Mouse (Mus musculus): ENCODE results near the gene Pidd1.

Gene Pidd1

DNA sequence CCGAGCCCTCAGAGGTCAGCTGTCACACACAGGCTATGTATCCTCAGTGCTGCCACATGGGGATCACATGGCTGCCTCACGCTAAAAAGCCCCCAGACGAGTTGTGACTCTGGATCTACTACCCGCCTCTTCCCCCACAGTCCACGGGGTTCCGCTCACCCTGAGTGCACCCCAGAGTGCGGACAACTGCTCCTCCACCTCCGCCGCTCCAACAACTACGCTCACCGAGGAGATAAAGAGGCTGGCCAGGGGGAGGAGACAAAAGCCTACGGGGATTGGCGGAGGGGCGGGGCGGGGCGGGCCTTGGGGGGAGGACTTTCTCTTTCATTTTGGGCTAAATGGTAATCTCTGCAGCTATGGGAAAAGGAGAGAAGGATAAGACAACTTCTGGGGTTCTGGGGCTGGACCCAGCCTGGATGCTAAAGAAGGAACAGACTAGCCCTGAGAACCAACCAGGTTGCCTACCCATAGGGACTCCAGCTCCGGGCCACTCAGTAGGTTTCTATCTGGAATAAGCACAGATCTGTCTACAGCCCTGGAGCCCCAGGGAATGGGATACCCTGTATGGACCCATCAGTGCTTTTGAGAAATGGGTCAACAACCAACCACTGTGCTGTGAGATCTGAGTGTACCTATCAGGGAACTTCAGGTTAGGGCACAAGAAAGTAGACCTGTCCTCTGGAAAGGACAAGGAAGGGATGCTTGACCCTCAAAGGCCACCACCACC lies 8.5 kb downstream of the Pidd1 start:
- peak; percentile 59 to 70 for DNase-seq

DNA sequence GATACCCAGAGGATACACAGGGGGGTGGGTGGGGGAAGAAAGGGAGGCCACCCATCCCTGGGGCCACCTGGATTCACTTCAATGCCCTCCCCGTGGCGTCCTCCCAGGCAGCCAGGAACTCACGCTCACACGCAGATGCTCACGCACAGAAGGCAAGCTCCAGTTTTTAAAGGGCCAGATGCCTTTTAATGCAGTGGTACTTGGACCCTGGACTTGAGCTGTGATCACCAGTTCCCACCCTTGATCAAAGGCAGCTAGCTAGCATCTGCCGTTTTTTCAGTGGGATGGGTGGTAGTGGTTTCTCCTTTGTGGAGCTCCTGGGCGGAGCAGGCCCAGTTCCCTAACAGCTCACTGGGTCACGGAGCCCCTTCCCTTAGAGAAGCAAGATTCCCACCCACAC lies 9.4 kb downstream of the Pidd1 start:
- peak in 1 of 2 experiments; percentile 43 for DNase-seq

DNA sequence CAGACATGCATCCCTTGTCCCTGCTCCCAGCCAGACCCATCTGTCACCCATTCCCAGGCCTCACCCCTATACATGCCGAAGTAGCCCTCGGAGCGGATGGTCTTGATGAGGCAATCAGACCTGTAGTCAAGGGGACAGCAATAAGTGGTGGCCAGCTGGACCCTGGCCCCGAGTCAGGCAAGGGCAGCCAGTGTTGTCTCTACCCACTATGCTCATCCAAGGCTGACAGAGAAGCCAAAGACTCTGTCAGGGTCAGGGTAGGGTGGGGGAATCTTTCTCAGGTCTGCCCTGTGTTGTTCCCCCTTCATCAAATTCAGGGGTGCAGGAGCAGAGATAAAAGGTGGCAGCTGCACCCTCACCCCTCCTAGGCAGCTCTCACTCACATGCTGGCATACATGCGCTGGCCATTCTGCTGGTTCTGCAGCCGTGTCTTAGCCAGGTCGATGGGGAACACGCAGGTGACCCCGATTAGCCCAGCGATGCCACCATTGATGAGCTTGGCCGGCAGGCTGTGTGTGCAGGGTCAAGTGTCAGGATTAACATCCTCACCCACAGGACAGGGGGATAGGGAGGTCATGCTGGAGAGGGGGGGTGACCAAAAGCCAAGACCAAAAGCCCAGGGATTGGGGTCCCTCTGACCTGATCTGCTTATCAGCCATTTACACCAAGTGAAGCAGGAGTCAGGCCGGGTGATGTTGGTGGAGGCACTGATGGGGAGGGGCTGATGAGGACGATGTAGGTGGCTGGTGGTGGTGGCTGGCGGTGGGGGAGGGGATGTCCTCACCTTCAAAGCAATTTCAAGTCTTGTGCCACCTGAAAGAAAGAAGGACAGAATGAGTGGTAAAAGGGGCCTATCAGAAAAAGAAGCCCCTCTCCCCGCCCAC lies 10.1 kb downstream of the Pidd1 start:
- peak in 1 of 2 experiments; percentile 27 for DNase-seq

DNA sequence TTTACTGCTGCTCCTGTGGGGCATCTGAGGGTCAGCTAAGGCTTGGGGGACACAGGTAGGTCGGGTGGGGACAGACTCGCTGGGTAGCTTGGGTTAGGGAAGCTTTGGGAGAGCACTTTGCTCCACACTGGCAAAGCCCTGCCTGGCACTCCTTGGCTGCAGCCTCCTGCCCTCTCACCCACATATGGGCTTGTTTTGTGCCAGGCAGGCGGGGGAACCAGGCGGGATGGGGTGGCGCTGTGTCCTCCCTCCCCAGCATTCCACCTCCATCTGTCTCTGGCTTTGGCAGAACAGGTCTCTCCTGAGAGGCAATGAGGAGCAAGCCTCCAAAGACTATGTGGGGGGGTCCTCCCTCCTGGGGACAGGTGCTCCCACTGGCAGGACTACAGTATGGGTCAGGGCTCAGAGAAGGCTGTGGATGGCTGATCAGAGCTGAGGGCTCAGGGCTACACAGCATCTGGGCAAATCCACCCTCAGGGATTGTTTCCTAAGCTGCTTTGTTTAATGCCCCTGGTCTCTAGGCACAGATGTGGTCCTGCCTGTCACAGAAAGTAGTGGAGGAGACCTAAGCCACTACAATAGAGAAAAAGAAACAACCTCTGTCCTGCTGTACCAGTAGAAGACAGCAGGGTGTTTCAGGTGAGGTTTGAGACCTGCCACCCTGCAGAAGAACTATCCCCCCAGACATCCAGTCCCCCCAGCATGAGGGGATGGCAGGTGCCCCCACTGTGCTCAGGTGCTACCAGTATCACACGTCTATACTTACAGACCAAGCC lies 10.9 kb downstream of the Pidd1 start:
- peak in 1 of 2 experiments; percentile 9 for DNase-seq

DNA sequence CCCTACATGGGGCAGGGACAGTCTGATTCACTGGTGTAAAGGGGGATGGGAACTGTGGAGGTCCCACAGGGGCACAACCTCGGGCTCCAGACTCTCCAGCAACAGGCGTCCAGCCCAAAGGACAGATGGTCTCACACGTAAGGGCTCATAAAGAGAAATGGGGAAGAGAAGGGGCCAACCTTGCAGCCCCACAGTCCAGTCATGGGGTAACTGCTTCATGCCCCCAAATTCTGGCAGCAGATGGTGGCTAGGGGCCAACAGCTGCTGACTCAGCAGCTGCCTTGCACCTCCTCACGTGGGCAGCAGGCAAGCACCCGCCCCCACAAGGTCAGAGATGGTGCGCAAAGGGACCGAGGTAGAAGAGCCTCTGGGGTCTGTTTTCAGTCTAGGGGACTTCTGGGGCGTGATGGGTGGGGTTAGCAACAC lies 11.6 kb downstream of the Pidd1 start:
- DNase-seq, result no peak

DNA sequence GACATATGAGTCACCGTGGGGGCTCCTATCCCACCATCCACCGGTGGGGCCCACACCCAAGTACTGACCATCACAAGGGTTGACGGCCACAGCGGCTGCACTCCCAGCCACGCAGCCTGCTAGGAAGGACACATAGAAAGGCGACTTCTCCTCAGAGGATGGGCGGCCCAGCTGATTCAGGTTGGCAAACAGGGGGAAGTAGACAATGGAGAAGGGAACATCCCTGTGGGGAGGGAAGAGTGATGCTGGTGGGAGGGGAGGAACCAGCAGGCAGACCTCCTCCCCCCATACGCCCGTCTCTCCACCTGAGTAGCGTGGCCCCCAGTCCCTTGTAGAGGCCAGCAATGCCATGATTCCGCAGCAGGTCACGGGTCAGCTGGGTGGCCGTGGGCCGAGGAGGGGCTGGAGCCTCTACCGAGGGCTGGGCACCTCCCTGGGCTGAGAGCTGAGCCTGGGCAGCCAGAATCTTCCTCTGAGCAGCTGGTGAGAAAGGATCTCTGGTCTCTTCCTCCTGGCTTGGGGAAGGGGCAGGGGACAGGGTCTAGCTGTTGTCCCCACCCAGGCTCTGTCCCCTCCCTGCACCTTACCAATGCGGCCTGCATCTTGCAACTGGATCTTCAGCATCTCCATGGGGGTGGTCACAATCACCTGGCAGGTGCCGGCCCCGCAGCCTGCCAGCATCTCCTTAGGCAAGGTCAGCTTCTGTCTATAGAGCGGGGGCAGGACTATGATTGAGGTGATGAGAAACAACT lies 12.2 kb downstream of the Pidd1 start:
- DNase-seq, result no peak

DNA sequence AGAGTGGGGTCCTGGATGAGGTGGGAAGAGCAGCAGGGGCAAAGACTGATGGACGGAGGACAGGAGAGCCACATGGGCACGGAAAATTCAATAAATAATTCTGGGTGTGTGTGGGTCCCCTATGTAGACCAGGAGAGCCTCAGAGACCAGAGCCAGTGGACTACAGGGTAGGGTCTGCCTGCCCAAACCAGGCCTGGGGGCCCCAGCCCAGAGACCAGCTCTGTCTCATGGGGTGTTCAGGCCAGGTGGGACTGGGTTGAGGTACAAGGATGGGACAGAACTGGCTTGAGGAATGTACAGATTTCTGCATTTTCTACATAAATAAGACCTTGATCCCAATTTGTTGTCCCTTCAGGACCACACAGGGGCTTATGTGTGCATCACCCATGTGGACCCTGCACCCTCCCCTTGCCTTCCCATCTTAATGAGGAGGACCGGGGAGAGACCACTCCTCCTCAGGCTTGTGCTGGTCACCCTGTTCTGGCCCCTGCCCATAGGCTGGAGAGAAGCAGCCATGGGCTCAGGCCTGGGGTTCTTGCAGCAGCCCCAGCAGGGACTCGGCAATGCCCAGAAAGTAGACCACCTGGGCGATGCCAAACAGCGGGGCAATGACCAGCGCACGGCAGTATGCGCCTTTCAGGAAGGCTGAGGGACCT lies 13.1 kb downstream of the Pidd1 start:
- DNase-seq, result no peak

DNA sequence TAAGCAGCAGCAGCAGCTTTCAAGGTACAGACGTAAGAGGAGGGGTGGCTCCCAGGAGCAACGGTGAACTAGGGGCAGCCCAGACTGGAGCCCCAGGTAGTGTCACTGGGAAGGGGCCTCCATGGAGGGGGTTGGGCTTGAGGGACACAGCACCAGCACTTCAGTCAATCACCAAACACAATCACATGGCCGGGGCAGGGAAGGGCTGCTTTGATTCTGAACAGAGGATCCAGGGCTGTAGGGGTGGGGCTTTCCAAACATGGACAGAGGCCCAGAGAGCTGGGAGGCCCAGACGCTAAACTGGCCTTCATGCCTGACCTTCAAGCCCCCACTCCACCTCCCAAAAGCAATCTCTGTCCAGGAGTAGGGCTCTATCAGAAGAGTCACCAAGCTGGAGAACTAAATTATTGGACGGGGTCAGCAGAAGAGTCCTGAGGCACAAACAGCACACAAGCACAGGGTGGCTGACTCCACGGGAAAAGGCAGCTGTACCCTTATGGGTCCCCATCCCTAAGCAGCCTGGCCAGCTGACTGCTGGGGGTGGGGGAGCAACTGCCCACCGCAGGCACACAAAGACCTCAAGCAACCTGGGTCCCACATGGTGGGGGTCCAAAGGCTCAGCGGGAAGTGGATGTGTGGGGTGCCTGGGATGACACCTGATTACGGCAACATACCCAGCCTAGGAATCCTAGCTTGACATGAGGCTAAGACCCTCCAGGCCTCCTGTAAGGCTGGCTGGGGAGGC lies 13.8 kb downstream of the Pidd1 start:
- DNase-seq, result peak in 1 of 2 experiments; percentile 5

DNA sequence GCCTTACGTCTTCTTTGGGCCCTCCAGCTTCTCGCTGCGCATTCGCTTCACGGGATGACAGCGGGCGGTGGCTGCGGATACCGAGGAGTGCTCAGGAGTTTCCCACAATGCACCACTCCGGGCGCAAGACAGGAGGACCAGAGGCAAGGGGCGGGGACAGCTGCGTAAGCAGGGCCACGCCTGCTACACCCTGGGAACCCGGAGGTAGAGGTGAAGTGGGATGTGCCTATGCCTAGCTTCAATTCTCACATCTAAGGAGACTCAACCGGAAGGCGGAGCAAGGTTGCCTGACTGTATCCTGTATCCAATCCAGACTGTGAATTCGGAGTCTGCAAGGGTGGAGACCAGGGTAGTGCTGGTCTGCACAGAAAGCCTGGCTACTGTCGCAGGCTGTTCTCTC lies 14.5 kb downstream of the Pidd1 start, which contains the start of gene Cend1:
TSS of gene Cend1 (minus strand) at position 182 of the 400 bp plus-strand sequence.
- DNase-seq, result peak in 1 of 2 experiments; percentile 20

DNA sequence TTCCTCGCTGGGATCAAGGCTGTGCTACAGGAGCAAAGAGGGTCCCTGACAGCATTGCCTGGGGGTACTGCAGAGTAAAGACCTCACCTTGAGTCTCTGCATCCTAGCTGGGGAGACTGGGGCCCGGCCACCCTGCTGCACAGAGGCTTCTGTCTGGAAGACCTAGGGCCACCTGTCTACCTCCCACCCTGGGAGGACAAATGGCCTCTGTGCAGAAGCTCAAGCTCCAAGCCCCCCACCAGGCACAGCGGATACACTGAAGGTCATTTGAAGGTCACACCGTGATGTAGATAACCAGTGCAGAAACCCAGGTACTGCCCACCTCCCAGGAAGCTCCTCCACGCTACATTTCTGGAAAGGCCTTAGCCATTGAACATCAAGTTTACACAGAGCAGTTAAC lies 15.1 kb downstream of the Pidd1 start:
- no peak for DNase-seq

DNA sequence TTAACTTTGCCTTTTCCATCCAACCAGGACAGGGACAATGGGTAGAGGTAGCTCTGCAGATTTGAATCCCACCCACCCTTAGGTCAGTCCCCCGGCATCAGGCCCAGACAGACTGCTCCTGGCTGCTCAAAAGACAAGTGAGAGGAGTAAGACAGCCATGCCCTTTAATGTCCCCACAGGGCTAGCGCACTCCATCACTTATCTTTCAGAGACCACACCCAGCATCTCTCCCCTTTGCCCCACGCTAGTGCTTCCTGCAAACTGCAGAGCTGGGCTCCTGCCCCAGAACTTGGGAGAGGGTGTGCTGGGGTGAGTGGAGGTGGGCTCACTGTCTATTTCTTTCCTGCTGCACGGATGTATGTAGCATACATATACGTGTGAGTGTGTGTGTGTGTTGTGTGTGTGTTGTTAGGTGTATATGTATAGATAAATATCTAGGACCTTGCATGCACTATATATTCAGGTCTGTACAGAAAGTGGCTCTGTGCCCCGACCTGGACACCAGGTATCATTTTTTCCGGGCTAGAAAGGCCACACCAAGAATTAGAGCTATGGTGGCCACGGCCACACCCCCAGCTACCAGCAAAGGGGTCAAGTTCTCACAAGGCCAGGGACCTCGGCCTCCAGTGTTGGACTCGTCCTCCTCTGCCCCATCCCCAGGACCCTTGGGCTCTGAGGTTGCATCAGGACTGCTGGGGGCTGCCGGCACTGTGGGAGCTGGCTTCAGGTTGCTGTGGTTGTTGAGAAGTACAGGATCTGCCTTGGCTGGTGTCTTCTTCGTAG lies 16.7 kb downstream of the Pidd1 start:
- no peak for DNase-seq

DNA sequence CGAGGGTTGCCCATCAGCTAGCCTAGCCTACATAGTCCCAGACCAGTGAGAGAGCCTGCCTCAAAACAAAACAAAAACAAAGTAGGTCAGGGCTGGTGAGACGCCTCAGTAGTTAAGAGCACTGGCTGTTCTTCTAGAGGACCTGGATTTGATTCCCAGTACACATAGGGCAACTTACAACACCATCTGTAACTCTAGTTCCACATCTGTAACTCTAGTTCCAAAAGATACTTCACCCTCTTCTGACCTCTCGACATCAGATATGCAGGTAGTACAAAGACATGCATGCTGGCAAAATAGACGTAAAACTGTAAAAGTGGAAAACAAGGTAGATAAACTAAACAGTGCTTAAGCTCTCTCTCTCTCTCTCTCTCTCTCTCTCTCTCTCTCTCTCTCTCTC lies 20.0 kb downstream of the Pidd1 start:
- no peak for DNase-seq

DNA sequence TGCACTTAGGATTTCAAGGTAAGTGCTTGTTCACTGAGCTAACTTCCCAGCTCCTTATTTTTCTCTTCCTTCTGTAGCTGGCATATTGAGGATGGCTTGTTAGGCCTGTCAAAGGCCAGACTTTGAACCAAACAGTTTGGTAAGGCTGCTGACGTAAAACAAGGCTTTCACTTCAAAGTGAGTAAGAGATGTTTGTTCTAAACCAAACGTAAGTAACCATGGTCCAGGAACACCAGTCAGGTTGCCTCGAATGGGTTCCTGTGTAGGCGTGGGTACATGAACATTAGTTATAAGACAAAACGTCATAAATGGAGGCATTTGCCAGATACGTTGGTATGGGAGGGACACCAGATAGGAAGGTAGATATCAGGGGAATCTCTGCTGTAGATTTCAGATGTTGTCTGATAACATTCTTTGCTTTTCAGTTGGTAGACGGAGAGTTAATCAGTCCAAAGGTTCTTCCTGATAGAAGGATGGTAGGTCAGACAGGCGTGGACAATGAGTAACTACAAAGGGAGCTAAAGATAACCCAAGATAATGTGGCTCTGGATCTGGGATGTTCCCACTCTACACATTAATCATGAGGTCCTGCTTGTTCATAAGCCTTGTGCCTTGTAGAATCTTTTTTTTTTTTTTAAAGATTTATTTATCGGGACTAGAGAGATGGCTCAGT lies 23.7 kb downstream of the Pidd1 start:
- no peak for DNase-seq

DNA sequence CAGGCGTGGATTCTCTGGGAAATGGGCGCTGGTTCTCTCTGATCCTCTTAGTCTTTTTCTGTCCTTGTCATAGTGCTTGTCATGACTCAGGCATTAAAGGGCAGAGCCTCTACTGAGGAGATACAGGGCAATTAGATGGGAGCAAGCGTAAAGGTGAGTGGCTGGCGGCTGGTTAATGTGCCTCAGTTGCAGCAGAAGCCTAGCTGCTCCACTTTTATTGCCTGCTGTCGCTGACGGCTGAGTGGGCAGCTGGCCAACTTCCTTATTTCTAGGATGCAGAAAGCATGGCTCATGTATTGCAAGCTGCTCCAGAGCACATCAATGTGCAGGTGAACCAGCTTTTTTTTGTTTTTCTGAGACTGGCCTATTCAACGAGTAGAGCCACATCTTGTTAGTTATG lies 24.9 kb downstream of the Pidd1 start:
- no peak for DNase-seq

DNA sequence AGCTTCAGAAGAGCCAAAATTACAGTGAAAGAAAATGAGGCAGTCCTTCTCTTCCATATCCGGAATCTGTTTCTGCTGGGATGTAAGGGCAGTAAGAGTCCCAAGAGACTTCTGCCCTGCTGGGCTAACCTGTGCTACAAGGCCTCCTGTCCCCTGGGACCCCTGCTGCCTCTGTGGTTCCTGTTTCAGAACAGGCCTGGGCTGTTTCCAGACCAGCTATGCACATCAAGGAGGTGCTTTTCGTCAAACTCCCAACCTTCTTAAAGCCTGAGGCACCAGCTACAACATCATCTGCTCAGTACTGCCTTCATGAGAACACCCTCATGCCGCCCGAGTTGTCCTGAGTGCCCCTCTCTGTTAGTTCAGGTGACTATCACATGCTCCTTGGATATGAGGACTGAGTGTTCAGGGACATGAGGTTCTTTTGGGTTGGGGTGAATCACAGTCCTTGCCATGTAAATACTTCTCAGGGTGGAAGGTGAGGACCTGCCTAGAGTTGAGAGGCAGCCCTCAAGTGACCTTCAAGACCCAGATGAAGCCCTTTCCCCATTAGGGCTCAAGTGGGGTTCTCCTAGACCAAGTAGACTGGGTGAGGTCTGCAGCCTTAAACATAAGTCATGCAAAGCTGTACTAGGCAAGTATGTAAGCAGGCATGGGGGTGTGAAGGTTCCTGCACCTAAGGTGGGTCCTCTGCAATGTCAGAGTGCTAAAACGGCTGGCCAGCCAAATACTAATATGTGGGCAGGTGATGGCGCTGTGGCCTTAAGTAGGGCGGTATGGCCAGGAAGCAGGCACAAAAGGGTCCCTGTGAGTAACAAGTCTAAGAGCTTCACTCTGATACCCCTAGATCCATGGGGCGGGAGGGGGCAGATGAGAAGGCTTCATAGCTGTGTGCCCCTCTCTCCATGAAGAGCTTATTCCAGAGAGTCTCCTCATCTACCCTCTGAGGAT lies 25.8 kb downstream of the Pidd1 start:
- no peak for DNase-seq

DNA sequence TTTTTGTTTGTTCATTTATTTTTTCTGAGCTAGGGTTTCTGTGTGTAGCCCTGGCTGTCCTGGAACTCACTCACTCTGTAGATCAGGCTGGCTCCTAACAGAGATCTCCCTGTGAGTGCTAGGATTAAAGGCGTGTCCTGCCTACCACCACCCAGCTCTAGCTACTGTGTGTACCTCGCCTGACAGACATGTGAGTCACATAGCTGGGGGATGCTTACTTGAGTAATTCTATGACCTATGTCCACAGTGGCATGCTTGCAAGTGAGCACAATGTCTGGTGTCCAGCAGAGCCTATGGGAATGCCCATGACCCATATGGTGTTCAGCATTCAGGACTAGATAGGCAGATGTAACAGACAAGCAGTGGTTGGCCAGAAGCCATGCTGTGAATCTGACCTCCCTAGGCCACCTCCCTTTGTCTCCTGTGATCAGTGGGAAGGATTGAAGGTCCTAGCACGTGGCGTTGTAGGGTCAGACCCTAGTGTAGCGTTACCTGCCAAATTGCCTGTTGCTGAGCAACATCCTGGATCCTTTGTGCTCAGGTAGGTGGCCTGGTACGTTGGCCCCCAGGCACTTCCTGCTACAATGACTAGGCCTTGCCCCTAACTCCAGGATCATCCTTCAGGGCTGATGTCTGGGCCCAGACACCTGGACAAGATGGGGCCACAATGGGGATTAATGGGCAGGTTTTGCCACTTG lies 27.5 kb downstream of the Pidd1 start:
- peak in 1 of 2 experiments; percentile 6 for DNase-seq

DNA sequence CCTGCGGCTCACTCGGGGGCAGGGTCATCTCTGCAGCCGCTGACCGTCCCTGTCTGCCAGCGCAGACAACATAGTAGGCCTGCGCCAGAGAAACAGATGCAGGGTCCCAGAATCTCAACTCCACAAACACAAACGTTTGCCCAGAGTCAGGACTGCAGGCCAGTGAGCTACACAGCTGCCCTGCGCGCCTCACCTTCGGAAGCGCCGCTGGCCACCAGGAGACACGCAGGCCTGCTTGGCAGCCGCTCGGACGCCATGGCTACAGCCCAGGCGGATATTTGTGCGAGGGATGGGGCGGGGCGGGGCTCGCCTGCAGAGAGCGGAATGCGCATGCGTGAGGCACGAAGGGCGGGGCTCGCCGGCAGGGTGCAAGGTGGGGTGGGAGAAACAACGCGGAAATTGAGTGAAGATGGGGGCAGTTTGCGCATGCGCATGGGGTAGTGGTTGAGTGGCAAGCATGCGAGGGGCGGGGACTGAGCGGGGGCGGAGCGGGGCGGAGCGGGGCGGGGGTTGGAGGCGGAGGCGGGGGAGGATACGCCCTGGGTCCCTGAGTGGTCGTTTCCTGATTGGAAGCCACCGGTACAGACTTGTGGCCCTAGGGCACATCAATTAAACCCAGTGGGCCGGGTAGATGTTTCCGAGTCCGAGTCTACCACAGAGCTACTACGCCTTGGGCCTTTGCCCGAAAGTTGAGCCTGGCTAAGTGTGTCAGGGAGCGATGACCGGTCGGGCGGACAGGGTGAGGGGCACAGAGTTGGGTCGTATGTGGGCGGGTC lies 29.8 kb downstream of the Pidd1 start, which contains the start of gene Gatd1:
TSS of gene Gatd1 (minus strand) at position 328 of the 776 bp plus-strand sequence.
- peak; percentile 99 to 100 for DNase-seq
